Mouse (Mus musculus) G1E (cell line): ENCODE data around the gene 1110059E24Rik.

Experiments
- CTCF ChIP-seq: IDR thresholded peaks from 2 replicates; pipeline ENCODE4 v1.5.1; 2012; ENCODE audit warnings: low read depth, low read length, inconsistent platforms, mixed read lengths
- GATA1 ChIP-seq: IDR thresholded peaks from 2 replicates; pipeline ENCODE4 v1.6.1; 2012; ENCODE audit warnings: borderline replicate concordance, low read length, inconsistent platforms, mixed read lengths

DNA sequence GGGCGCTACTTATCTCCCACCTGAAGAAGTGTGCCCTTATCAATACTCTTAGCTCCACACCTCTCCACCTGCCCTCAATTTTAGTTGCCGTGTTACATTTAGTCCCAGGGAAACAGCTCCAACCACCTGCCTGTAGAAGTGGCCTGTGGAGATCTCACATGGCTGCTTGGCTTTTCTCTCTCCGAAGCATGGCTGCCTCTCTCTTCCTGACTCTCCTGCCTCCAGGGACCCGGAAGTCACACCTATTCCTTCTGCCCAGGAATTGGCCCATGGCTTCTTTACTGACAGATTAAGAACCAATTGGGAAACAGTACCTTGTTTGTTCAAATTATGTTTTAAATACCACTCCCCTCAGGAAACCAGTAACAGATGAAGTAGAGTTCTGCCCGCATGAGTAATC lies 86.3 kb downstream of the 1110059E24Rik start:
- TF ChIP-seq GATA1 (no peak), CTCF (no peak)
